Mouse (Mus musculus) Patski (cell line): ENCODE results near the gene Hoxb8. TPM values are rescaled to one million over a fixed set of nuclear protein-coding genes. Genes with fewer than 3 reads are reported as not detected.
A peak's percentile ranks its signal among the peaks of the same experiment; 100 is the strongest.

ENCODE experiments used
- ATAC-seq: fragments of 100-300 bp; one replicate; pipeline ENCODE4 v1.8.0; 2021
- CTCF ChIA-PET: fragments of 350-600 bp; sonication (Branson Sonifier 250); formaldehyde crosslinking; loops from one replicate; lab custom pipeline; 2022; ENCODE audit warnings: inconsistent platforms; lab: Charles Lee
- POLR2A ChIA-PET: fragments of 350-600 bp; sonication (Branson Sonifier 250); formaldehyde crosslinking; loops from one replicate; lab custom pipeline; 2022; ENCODE audit warnings: antibody characterized with exemption, inconsistent platforms; lab: Charles Lee
- DNase-seq: peaks from one replicate; pipeline ENCODE4 v3.0.0-alpha.2; 2011; ENCODE audit warnings: low read depth, low spot score
- H3K27me3 ChIP-seq: fragments of 371-371 bp; one replicate; pipeline ENCODE4 v1.5.1; 2021
- CTCF ChIP-seq: fragments of 100-300 bp; IDR thresholded peaks from one replicate; pipeline ENCODE4 v1.5.1; 2021
- in situ Hi-C: fragments of 300-500 bp; cut with MboI; formaldehyde crosslinking; loops from 3 replicates; pipeline ENCODE4 v1.11.1; 2018; ENCODE audit warnings: low pct_unique_long_range_greater_than_20kb, mixed read lengths
- polyA plus RNA-seq: library from polyadenylated mRNA; unstranded; gene quantifications from one replicate; pipeline ENCODE4 v1.2.3, GENCODE M21; 2021

Hoxb8 gene
- 118 TPM for polyA plus RNA-seq

DNA sequence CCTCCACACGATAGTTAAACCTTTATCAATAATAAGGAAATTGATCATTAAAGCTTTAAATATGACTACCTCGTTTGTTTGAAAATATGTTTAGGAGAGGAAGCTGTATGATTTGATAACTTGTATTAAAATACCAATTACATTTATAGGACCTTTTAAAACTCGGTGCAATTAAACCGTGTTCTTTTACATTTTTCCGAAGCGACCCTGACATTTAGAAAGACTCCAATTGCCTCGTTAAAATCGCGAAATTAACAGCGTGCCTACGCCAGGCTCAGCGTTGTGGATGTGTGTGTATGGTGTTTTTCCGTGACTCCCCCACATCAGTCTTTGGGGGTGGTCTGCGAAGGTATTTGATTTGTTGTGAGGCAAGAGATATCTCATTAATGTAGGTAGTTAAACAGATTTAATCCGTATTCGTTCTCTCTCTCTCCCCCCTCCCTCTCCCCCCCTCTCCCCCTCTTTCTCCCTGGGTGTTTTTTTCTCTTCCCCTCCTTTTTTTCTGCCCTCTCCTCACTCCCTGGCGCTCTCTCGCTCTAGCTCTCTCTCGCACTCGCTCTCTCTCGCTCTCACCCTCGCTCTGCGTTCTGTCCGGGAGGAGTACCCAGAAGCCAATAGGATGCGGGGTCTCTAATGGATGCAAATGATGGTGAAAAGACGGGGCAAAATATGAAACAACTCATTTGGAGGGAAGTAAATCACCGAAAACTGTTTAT lies at the start of gene Hoxb8:
Gene Hoxb8 (plus strand): TSS at position 51 of the 716 bp plus-strand sequence.
- DNase-seq (no peak), ATAC-seq (no peak)
- in situ Hi-C loops = no loop called here
- H3K27me3 ChIP-seq = no peaks in the 10 kb centered on the region
- ChIA-PET POLR2A (interaction anchor here (0.6 to 42.9 kb wide), 14 partner anchors 10 to 464 kb away, joined by 3 to 1274 read pairs (median 4); partner anchors contain the start of genes Hoxb4, Hoxb5, Hoxb6 and Hoxb7), CTCF (interaction anchor here (0.9 to 12.6 kb wide), 6 partner anchors 18 to 458 kb away, joined by 3 to 215 read pairs (median 5); partner anchors contain the start of genes Hoxb5 and Hoxb6)
- TF ChIP-seq CTCF = no peak

- ATAC-seq = no peak
- no peaks in the 10 kb centered on the region for H3K27me3 ChIP-seq
- in situ Hi-C loops = loop anchor here (5.0 kb wide), 3 partner anchors 38 to 143 kb away; no protein-coding TSS in a partner anchor
- peak; percentile 89 for TF ChIP-seq CTCF
- POLR2A ChIA-PET = no interaction called here
- CTCF ChIA-PET = interaction anchor here (0.9 to 3.8 kb wide), 9 partner anchors 8 to 166 kb away, joined by 3 to 18 read pairs (median 4); no protein-coding TSS in a partner anchor
- DNase-seq = no peak
Observed at GRCm38 (mm10) chr11:96234906-96235305, 46.8 kb upstream of the Hoxb8 start.

- TF ChIP-seq CTCF = peak; percentile 84
- ATAC-seq (no peak), DNase-seq (no peak)
- in situ Hi-C loops = no loop called here
- ChIA-PET POLR2A (interaction anchor here (0.7 kb wide), 1 partner anchor 10 kb away, joined by 4 read pairs; no protein-coding TSS in a partner anchor), CTCF (interaction anchor here (0.7 to 1.9 kb wide), 13 partner anchors 11 to 147 kb away, joined by 3 to 11 read pairs (median 4); no protein-coding TSS in a partner anchor)
- H3K27me3 ChIP-seq = no peaks in the 10 kb centered on the region
Observed at GRCm38 (mm10) chr11:96240211-96240610, 41.5 kb upstream of the Hoxb8 start.

DNA sequence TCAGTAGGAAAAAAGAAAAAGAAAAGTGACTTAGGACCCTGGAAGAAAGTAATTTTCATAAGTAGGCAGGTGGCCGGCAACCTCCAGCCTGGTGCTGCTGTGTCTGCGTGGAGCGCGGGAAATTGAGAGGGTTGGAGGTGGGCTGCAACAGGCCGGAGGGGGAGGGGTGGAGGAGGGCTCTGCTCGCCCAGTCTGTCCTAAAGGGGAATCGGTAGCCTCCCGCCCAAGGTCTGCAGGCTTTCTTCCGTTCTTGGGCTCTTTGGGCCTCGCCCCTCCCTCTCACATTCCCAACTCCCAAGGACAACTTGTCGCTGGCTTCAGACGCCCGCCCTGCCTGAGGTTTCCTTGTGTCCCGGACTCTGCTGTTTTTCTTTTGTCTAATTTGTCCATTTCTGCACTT lies 30.8 kb upstream of the Hoxb8 start:
- in situ Hi-C loops = loop anchor here (25.0 kb wide), 1 partner anchor 1164 kb away; the partner anchor contains the start of gene Itga3
- TF ChIP-seq CTCF = no peak
- DNase-seq = no peak
- ChIA-PET POLR2A (interaction anchor here (0.9 to 1.5 kb wide), 5 partner anchors 18 to 587 kb away, joined by 3 to 4 read pairs (median 3); no protein-coding TSS in a partner anchor), CTCF (interaction anchor here (1.3 kb wide), 2 partner anchors 11 to 18 kb away, joined by 3 read pairs; no protein-coding TSS in a partner anchor)
- ATAC-seq = no peak
- H3K27me3 ChIP-seq = no peaks in the 10 kb centered on the region

DNA sequence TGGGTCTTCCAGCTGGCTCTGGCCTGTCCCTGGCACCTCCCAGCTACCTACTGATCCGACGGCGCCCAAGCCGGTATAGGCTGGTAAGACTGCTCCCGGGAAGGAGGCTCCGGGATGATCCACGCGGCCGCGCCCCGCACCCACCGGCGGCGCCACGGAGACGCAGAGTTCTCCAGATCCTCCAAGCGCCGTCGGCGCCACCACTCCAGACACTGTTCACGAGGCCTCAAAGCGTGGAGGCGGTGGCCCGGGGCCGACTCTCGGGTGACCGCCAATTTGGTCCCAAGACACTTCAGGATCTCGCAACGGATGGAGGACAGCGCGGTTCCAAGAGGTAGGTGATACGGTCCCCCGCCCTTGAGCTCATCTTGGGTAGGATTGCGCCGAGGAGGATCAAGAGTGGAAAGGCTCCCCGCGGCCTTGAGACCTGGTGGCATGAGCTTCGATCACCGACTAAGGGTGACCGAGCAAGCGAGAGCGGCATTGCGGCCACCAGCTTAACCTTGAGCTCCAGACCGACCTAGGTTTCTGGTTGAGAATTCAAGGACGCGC lies 30.1 kb upstream of the Hoxb8 start:
- ATAC-seq (no peak), DNase-seq (no peak)
- ChIA-PET POLR2A (interaction anchor here (0.6 to 1.8 kb wide), 9 partner anchors 11 to 1937 kb away, joined by 3 to 8 read pairs (median 4); no protein-coding TSS in a partner anchor), CTCF (interaction anchor here (1.3 kb wide), 2 partner anchors 11 to 17 kb away, joined by 3 read pairs; no protein-coding TSS in a partner anchor)
- no peaks in the 10 kb centered on the region for H3K27me3 ChIP-seq
- TF ChIP-seq CTCF = no peak
- in situ Hi-C loops = loop anchor here (25.0 kb wide), 1 partner anchor 1164 kb away; the partner anchor contains the start of gene Itga3

DNA sequence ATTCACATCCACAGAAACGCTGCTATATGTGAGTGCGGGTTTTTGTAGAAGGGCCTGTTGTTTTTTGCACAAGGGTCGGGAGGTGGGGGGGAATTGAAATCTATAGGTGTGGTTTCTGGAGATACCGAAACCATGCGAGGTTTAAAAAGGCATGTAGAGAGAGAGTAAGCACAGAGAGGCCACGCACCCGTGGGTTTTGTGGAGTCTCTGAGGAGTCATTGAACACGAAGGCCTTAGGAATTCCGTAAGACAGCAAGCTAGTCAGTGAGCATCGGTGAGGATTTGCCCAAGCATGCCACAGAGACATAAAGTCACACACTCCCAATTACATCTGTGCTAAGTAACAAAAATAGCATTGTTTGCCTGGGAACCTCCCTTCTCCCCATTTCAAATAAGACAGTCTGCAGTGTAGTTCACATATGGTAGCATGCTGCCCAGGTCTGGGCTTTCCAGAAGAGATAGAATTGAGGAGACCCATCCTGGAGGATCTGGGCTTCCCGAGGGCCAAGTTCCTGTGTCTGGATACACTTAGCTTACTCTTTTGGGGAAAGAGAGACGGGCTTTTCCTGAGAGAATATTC lies 29.1 kb upstream of the Hoxb8 start:
- ATAC-seq (no peak), DNase-seq (no peak)
- ChIA-PET CTCF (no interaction called here), POLR2A (interaction anchor here (0.5 to 1.8 kb wide), 3 partner anchors 10 to 57 kb away, joined by 3 to 8 read pairs (median 4); no protein-coding TSS in a partner anchor)
- in situ Hi-C loops = loop anchor here (25.0 kb wide), 1 partner anchor 1165 kb away; the partner anchor contains the start of gene Itga3
- no peaks in the 10 kb centered on the region for H3K27me3 ChIP-seq
- TF ChIP-seq CTCF = no peak

DNA sequence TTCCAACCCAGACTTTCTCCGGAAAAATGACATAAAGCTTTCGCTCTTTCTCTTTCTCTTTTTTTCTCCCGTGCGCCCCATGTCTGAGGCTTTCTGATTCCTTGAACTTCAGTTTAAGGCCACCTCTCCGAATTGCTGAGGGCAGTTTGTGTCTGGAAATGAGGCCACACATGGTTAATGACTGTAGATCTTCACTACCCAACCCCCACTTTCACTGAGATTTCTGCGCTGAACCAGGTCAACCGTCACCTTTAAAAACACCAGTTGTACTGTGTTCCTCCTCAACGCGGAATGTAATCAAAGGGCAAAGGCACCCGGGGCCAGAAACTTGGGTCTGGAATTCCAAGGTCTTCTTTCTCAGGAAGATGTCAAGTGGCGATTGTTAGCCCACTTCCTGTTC lies 27.5 kb upstream of the Hoxb8 start:
- no peaks in the 10 kb centered on the region for H3K27me3 ChIP-seq
- TF ChIP-seq CTCF = no peak
- ChIA-PET CTCF (no interaction called here), POLR2A (interaction anchor here (0.6 to 3.4 kb wide), 16 partner anchors 11 to 574 kb away, joined by 3 to 24 read pairs (median 4); partner anchors contain the start of genes Hoxb6 and Hoxb9)
- DNase-seq (no peak), ATAC-seq (no peak)
- in situ Hi-C loops = loop anchor here (25.0 kb wide), 1 partner anchor 1167 kb away; the partner anchor contains the start of gene Itga3

GRCm38 (mm10) chr11:96255111-96255995 lies 26.4 kb upstream of the Hoxb8 start:
- CTCF ChIA-PET = interaction anchor here (1.3 to 3.1 kb wide), 2 partner anchors 24 to 32 kb away, joined by 3 to 15 read pairs; no protein-coding TSS in a partner anchor
- DNase-seq (no peak), ATAC-seq (no peak)
- POLR2A ChIA-PET = interaction anchor here (1.0 to 3.4 kb wide), 13 partner anchors 10 to 87 kb away, joined by 3 to 24 read pairs (median 4); partner anchors contain the start of genes Hoxb6 and Hoxb9
- H3K27me3 ChIP-seq = no peaks in the 10 kb centered on the region
- TF ChIP-seq CTCF = no peak
- in situ Hi-C loops = loop anchor here (25.0 kb wide), 1 partner anchor 1168 kb away; the partner anchor contains the start of gene Itga3
